Mouse (Mus musculus): ENCODE measurements around the gene Myh7. TPM values are rescaled to one million over a fixed set of nuclear protein-coding genes. Genes with fewer than 3 reads are reported as not detected.
"Not testable (repeated sequence)": the region's sequence is repeated elsewhere in the genome, so short reads cannot be mapped to it uniquely, and the experiment has no call there.

The Myh7 gene
- polyA plus RNA-seq, 1 experiment from 2014 or later: 0.83 TPM

DNA sequence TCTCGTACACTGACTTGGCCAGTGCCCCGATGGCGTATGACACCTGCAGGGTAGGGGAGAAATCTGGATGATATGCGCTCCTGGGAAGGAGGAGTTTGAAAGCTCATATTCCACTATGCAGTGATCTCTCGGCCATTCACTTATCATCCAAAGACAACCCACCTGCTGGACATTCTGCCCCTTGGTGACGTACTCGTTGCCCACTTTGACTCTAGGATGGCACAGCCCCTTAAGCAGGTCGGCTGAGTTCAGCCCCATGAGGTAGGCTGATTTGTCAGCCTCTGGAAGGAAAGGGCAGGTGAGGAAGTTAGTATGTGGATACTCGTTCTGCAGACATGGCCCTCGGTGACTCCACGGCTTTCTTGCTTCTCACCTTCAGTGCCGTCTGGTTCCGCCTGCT lies 5.5 kb downstream of the Myh7 start:
- WGBS: 84% methylated on average over 13 of the region's 13 CpGs
- Histone ChIP-seq H3K27me3 (replicated peaks) (no peaks in the 10 kb centered on the region), H3K9ac (no peak overlapping the region), H3K36me3 (no peaks in the 10 kb centered on the region), H3K4me2 (replicated peaks) (no peak overlapping the region), H3K9me3 (no peaks in the 10 kb centered on the region), H3K4me1 (replicated peaks) (peaks cover 6% of the 10 kb centered on the region; the same call in 1 of the 2 replicates), H3K4me3 (replicated peaks) (no peak overlapping the region), H3K27ac (no peak overlapping the region)
- ATAC-seq: no peak

DNA sequence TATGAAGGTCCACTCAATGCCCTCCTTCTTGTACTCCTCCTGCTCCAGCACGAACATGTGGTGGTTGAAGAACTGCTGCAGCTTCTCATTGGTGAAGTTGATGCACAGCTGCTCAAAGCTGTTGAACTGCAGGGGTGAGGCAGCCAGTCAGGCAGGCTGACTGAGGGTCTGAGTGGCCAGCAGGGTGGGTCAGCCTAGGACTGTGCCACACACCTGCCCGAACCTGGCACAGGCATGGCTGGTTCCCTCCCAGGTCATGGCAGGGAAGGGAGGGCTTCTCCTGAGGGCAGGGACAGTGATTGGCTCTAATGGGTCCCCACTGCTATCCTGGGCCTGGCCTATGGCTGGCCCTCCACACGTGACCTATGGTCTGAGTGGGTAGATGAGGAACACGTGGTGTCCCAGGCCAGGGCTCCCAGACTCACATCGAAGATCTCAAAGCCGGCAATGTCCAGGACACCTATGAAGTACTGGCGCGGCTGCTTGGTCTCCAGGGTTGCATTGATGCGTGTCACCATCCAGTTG lies 6.0 kb downstream of the Myh7 start:
- WGBS: 92% methylated on average over 9 of the region's 9 CpGs

DNA sequence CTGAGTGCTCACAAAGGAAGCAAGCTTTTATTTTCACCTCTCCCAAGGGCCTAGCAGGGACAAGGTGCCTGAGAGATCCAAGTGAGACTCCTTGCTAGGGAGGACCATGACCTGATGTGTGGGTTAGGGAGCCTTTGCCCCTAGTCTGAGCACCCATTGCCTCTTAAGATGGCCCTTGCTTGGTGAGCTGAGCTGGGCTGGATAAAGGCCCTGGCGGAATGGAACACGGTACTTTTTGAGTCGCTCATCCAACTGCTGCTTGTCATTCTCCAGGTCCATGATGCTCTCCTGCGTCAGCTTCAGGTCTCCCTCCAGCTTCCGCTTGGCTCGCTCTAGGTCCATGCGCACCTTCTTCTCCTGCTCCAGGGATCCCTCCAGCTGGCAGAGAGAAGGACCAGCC lies 12.5 kb downstream of the Myh7 start:
- WGBS: 92% methylated on average over 7 of the region's 7 CpGs
- no peak for ATAC-seq
- Histone ChIP-seq H3K27me3 (replicated peaks) (no peaks in the 10 kb centered on the region), H3K4me2 (replicated peaks) (no peak overlapping the region), H3K27ac (no peak overlapping the region), H3K4me3 (replicated peaks) (no peak overlapping the region), H3K9ac (no peak overlapping the region), H3K36me3 (no peaks in the 10 kb centered on the region), H3K9me3 (no peaks in the 10 kb centered on the region), H3K4me1 (replicated peaks) (no peaks in the 10 kb centered on the region)

More for the DNA sequence above, 6.0 kb downstream of the Myh7 start:
- H3K4me1 ChIP-seq (replicated peaks); ATAC-seq; H3K9ac ChIP-seq; H3K27ac ChIP-seq; H3K9me3 ChIP-seq; H3K27me3 ChIP-seq (replicated peaks); H3K36me3 ChIP-seq; H3K4me2 ChIP-seq (replicated peaks); H3K4me3 ChIP-seq (replicated peaks): not testable (repeated sequence)

DNA sequence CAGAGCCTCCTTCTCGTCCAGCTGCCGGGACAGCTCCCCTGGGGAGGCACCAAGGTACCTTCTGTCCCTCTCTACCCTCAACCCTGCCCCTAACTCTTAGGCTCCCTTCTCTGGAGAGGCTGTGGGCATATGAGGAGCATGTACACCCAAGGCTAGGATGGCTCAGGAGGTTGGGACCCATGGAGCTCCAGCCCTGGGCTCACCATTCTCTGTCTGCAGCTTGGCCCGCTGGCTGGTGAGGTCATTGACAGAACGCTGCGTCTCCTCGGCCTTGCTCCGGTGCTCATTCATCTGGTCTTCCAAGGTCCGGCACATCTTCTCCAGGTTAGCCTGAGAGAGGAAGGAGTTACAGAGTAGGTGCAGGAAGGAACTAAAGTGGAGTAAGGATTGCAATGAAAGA lies 15.8 kb downstream of the Myh7 start:
- H3K4me2 ChIP-seq (replicated peaks): no peak overlapping the region
- H3K36me3 ChIP-seq: no peaks in the 10 kb centered on the region
- no peak overlapping the region for H3K27ac ChIP-seq
- no peak overlapping the region for H3K4me3 ChIP-seq (replicated peaks)
- no peaks in the 10 kb centered on the region for H3K9me3 ChIP-seq
- H3K9ac ChIP-seq: no peak overlapping the region
- ATAC-seq: no peak
- H3K27me3 ChIP-seq (replicated peaks): no peaks in the 10 kb centered on the region
- H3K4me1 ChIP-seq (replicated peaks): no peaks in the 10 kb centered on the region
- WGBS: 82% methylated on average over 8 of the region's 8 CpGs

DNA sequence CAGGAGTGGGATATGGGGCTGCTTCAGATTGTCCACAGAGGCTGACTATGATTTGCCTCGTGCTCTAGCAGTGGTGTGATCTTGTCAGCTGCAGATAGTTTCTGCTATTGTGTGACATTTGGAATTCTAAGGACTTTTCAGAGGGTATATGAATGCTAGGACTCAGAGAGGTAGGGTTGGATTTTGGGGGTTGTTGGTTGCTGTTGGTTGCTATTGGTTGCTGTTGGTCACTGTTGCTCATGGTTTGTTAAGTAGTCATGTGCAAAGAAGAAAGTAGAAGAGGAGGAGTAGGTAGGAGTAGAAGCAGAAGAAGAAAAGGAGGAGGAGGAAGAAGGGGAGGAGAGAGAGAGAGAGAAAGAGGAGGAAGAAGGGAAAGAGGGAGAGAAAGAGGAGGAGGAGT lies 17.8 kb downstream of the Myh7 start, which contains the start of gene Gm17428:
Gene Gm17428 (plus strand): TSS at position 301 of the 400 bp plus-strand sequence.
- H3K4me1 ChIP-seq (replicated peaks): no peaks in the 10 kb centered on the region
- H3K4me2 ChIP-seq (replicated peaks): no peak within 1 kb of the TSS
- H3K9ac ChIP-seq: no peak within 1 kb of the TSS
- no peaks in the 10 kb centered on the region for H3K36me3 ChIP-seq
- WGBS: 63% methylated on average over 1 of the region's 1 CpGs
- H3K9me3 ChIP-seq: no peaks in the 10 kb centered on the region
- ATAC-seq: no peak
- no peaks in the 10 kb centered on the region for H3K27me3 ChIP-seq (replicated peaks)
- H3K4me3 ChIP-seq (replicated peaks): no peak within 1 kb of the TSS
- H3K27ac ChIP-seq: no peak within 1 kb of the TSS

GRCm38 (mm10) chr14:54974068-54974791 lies 20.2 kb downstream of the Myh7 start:
- Histone ChIP-seq H3K27me3 (replicated peaks) (no peaks in the 10 kb centered on the region), H3K4me2 (replicated peaks) (no peak overlapping the region), H3K4me1 (replicated peaks) (no peaks in the 10 kb centered on the region), H3K27ac (no peak overlapping the region), H3K4me3 (replicated peaks) (no peak overlapping the region), H3K9me3 (no peaks in the 10 kb centered on the region), H3K9ac (no peak overlapping the region), H3K36me3 (no peaks in the 10 kb centered on the region)
- WGBS: 75% methylated on average over 6 of the region's 6 CpGs
- no peak for ATAC-seq

- not testable (repeated sequence) for H3K4me1 ChIP-seq (replicated peaks); H3K4me3 ChIP-seq (replicated peaks); H3K27me3 ChIP-seq (replicated peaks); H3K9ac ChIP-seq; ATAC-seq; H3K4me2 ChIP-seq (replicated peaks); H3K36me3 ChIP-seq; H3K27ac ChIP-seq; H3K9me3 ChIP-seq
- WGBS: 89% methylated on average over 11 of the region's 11 CpGs
Observed at GRCm38 (mm10) chr14:54972786-54973185, 21.6 kb downstream of the Myh7 start.

- H3K4me1 ChIP-seq (replicated peaks): no peaks in the 10 kb centered on the region
- H3K4me3 ChIP-seq (replicated peaks): no peak overlapping the region
- no peaks in the 10 kb centered on the region for H3K36me3 ChIP-seq
- H3K27ac ChIP-seq: no peak overlapping the region
- H3K4me2 ChIP-seq (replicated peaks): no peak overlapping the region
- no peaks in the 10 kb centered on the region for H3K27me3 ChIP-seq (replicated peaks)
- no peak overlapping the region for H3K9ac ChIP-seq
- H3K9me3 ChIP-seq: no peaks in the 10 kb centered on the region
- ATAC-seq: no peak
Observed at GRCm38 (mm10) chr14:54968344-54968743, 26.1 kb downstream of the Myh7 start.

DNA sequence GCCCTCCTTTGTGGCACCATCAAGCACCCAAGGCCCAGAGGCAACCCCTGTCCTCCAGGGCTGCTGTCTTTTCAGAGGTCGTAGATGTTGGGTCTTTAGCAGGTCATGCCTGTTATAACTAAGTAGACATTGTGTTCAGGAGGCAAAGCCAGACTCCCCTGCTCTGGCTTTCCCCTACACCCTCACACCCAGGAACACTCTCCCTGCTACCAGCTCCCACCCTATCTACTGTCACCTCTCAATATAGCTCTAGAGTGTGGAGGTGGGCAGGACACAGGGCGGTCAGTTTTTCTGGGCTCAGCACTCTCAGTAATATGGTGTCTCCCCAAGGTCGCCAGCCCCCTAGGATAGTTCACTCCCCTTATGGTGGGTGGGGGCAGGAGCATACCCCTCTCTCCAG lies 26.6 kb downstream of the Myh7 start:
- Histone ChIP-seq H3K27me3 (replicated peaks) (no peaks in the 10 kb centered on the region), H3K4me1 (replicated peaks) (no peaks in the 10 kb centered on the region), H3K4me2 (replicated peaks) (no peak overlapping the region), H3K9ac (no peak overlapping the region), H3K27ac (no peak overlapping the region), H3K4me3 (replicated peaks) (no peak overlapping the region), H3K36me3 (no peaks in the 10 kb centered on the region), H3K9me3 (no peaks in the 10 kb centered on the region)
- no peak for ATAC-seq
- 91% methylated on average over 3 of the region's 3 CpGs for WGBS

GRCm38 (mm10) chr14:54966320-54966977 lies 28.0 kb downstream of the Myh7 start, which contains the start of gene Myh6:
Myh6 (minus strand) TSS chr14:54966927.
- Histone ChIP-seq H3K9me3 (no peaks in the 10 kb centered on the region), H3K4me1 (replicated peaks) (no peaks in the 10 kb centered on the region), H3K4me2 (replicated peaks) (no peak within 1 kb of the TSS), H3K27me3 (replicated peaks) (no peaks in the 10 kb centered on the region), H3K9ac (no peak within 1 kb of the TSS), H3K27ac (no peak within 1 kb of the TSS), H3K36me3 (no peaks in the 10 kb centered on the region), H3K4me3 (replicated peaks) (no peak within 1 kb of the TSS)
- 71% methylated on average over 7 of the region's 7 CpGs for WGBS
- no peak for ATAC-seq

- Histone ChIP-seq H3K27me3 (replicated peaks) (no peaks in the 10 kb centered on the region), H3K4me1 (replicated peaks) (no peaks in the 10 kb centered on the region), H3K27ac (no peak overlapping the region), H3K4me2 (replicated peaks) (no peak overlapping the region), H3K9ac (no peak overlapping the region), H3K36me3 (no peaks in the 10 kb centered on the region), H3K4me3 (replicated peaks) (no peak overlapping the region), H3K9me3 (no peaks in the 10 kb centered on the region)
- no peak for ATAC-seq
- WGBS: 50% methylated on average over 6 of the region's 6 CpGs
Observed at GRCm38 (mm10) chr14:54965631-54966030, 28.8 kb downstream of the Myh7 start.

DNA sequence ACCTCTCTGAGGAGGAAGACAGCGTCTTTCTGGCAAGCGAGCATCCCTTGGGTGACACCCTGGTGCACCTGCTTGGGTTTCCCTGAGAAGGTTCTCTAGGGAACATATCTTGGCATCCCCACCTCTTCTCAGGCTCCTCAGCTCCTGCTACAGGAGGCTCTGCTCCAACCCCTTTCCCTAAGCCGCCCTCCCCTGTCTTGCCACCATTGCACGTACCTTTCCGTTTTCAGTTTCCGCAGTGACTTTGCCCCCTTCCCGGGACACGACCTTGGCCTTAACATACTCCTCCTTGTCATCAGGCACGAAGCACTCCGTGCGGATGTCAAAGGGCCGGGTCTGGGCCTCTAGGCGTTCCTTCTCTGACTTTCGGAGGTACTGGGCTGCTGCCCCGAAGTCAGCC lies 29.4 kb downstream of the Myh7 start:
- H3K4me2 ChIP-seq (replicated peaks): no peak overlapping the region
- H3K4me1 ChIP-seq (replicated peaks): no peaks in the 10 kb centered on the region
- H3K36me3 ChIP-seq: no peaks in the 10 kb centered on the region
- no peak overlapping the region for H3K4me3 ChIP-seq (replicated peaks)
- 75% methylated on average over 15 of the region's 15 CpGs for WGBS
- no peaks in the 10 kb centered on the region for H3K9me3 ChIP-seq
- no peak overlapping the region for H3K27ac ChIP-seq
- no peaks in the 10 kb centered on the region for H3K27me3 ChIP-seq (replicated peaks)
- ATAC-seq: no peak
- no peak overlapping the region for H3K9ac ChIP-seq

DNA sequence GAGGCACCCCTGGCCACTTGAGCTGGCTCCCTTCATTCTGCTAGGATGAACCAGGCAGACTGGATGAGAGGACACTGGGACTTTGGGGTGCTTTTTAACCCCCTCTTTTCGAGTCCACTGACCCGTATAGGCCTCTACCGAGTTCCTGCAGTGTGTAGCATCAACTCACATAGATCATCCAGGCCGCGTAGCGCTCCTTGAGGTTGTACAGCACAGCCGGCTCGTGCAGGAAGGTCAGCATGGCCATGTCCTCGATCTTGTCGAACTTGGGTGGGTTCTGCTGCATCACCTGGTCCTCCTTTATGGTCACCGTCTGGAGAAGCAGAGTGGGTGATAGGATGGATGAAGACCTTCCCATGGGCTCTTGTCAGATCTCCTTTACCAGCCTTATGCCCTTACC lies 30.7 kb downstream of the Myh7 start:
- no peaks in the 10 kb centered on the region for H3K27me3 ChIP-seq (replicated peaks)
- 89% methylated on average over 11 of the region's 11 CpGs for WGBS
- no peak overlapping the region for H3K4me2 ChIP-seq (replicated peaks)
- no peaks in the 10 kb centered on the region for H3K36me3 ChIP-seq
- H3K4me1 ChIP-seq (replicated peaks): no peaks in the 10 kb centered on the region
- H3K27ac ChIP-seq: no peak overlapping the region
- H3K9ac ChIP-seq: no peak overlapping the region
- no peaks in the 10 kb centered on the region for H3K9me3 ChIP-seq
- ATAC-seq: no peak
- no peak overlapping the region for H3K4me3 ChIP-seq (replicated peaks)

All from intestine, embryonic 15.5 days (tissue).